Mouse (Mus musculus): ENCODE results near the gene Timp3. TPM values are rescaled to one million over a fixed set of nuclear protein-coding genes. Genes with fewer than 3 reads are reported as not detected.
A peak's percentile ranks its signal among the peaks of the same experiment; 100 is the strongest.

Gene Timp3
- total and polyA plus RNA-seq, 3 experiments = 80.2 to 174 (median 154) TPM

GRCm38 (mm10) chr10:86341589-86341988 lies 41.4 kb downstream of the Timp3 start:
- Histone ChIP-seq H3K79me2 (replicated peaks; ENCODE audit: control insufficient read depth, insufficient read depth, low read length) (no peaks in the 10 kb centered on the region), H3K4me1 (ENCODE audit: control insufficient read depth, insufficient read depth, low read length) (peaks cover 49% of the 10 kb centered on the region), H3K36me3 (ENCODE audit: control insufficient read depth, insufficient read depth, low read length) (peaks cover 52% of the 10 kb centered on the region), H3K4me3 (no peak overlapping the region), H3K9ac (ENCODE audit: low read depth, low read length) (no peak overlapping the region), H3K27ac (peak overlapping the region; percentile 92), H3K27me3 (ENCODE audit: control insufficient read depth, insufficient read depth, low read length) (no peaks in the 10 kb centered on the region)
- intact Hi-C loops (cut with DNase I) = loop anchor here (5.0 kb wide), 1 partner anchor 116 kb away; no protein-coding TSS in a partner anchor
- TF ChIP-seq CTCF (IDR thresholded peaks at IDR 0.05) (no peak), EP300 (IDR thresholded peaks at IDR 0.05; ENCODE audit: insufficient read depth, low read depth, low read length) (peak; percentile 100), POLR2A (IDR thresholded peaks at IDR 0.05; ENCODE audit: insufficient read depth, low read depth, low read length) (peak; percentile 51; the same call in 1 of the 2 replicates)
- peak; percentile 87 to 91 for DNase-seq
- WGBS = 15% methylated on average over 8 of the region's 8 CpGs

GRCm38 (mm10) chr10:86342151-86342550 lies 42.0 kb downstream of the Timp3 start:
- peaks cover 47% of the 10 kb centered on the region for H3K4me1 ChIP-seq (ENCODE audit: control insufficient read depth, insufficient read depth, low read length)
- TF ChIP-seq CTCF (IDR thresholded peaks at IDR 0.05) (no peak), POLR2A (IDR thresholded peaks at IDR 0.05; ENCODE audit: insufficient read depth, low read depth, low read length) (no peak), EP300 (IDR thresholded peaks at IDR 0.05; ENCODE audit: insufficient read depth, low read depth, low read length) (no peak)
- no peak overlapping the region for H3K9ac ChIP-seq (ENCODE audit: low read depth, low read length)
- no peak overlapping the region for H3K4me3 ChIP-seq
- no peaks in the 10 kb centered on the region for H3K79me2 ChIP-seq (replicated peaks; ENCODE audit: control insufficient read depth, insufficient read depth, low read length)
- H3K27ac ChIP-seq = peak overlapping the region; percentile 92
- intact Hi-C loops (cut with DNase I) = loop anchor here (5.0 kb wide), 1 partner anchor 115 kb away; no protein-coding TSS in a partner anchor
- 81% methylated on average over 4 of the region's 4 CpGs for WGBS
- no peak for DNase-seq
- no peaks in the 10 kb centered on the region for H3K27me3 ChIP-seq (ENCODE audit: control insufficient read depth, insufficient read depth, low read length)
- H3K36me3 ChIP-seq (ENCODE audit: control insufficient read depth, insufficient read depth, low read length) = peaks cover 50% of the 10 kb centered on the region

- H3K9ac ChIP-seq (ENCODE audit: low read depth, low read length) = no peak overlapping the region
- intact Hi-C loops (cut with DNase I) = loop anchor here (5.0 kb wide), 1 partner anchor 115 kb away; no protein-coding TSS in a partner anchor
- H3K4me1 ChIP-seq (ENCODE audit: control insufficient read depth, insufficient read depth, low read length) = peaks cover 47% of the 10 kb centered on the region
- no peaks in the 10 kb centered on the region for H3K79me2 ChIP-seq (replicated peaks; ENCODE audit: control insufficient read depth, insufficient read depth, low read length)
- TF ChIP-seq CTCF (IDR thresholded peaks at IDR 0.05) (no peak), EP300 (IDR thresholded peaks at IDR 0.05; ENCODE audit: insufficient read depth, low read depth, low read length) (no peak), POLR2A (IDR thresholded peaks at IDR 0.05; ENCODE audit: insufficient read depth, low read depth, low read length) (no peak)
- peaks cover 46% of the 10 kb centered on the region for H3K36me3 ChIP-seq (ENCODE audit: control insufficient read depth, insufficient read depth, low read length)
- no peaks in the 10 kb centered on the region for H3K27me3 ChIP-seq (ENCODE audit: control insufficient read depth, insufficient read depth, low read length)
- H3K4me3 ChIP-seq = no peak overlapping the region
- peak overlapping the region; percentile 92 for H3K27ac ChIP-seq
- WGBS = 70% methylated on average over 7 of the region's 7 CpGs
- no peak for DNase-seq
Observed at GRCm38 (mm10) chr10:86342713-86343112, 42.5 kb downstream of the Timp3 start.

- no peaks in the 10 kb centered on the region for H3K27me3 ChIP-seq (ENCODE audit: control insufficient read depth, insufficient read depth, low read length)
- H3K4me3 ChIP-seq = no peak overlapping the region
- WGBS = 83% methylated on average over 6 of the region's 6 CpGs
- peaks cover 44% of the 10 kb centered on the region for H3K4me1 ChIP-seq (ENCODE audit: control insufficient read depth, insufficient read depth, low read length)
- intact Hi-C loops (cut with DNase I) = loop anchor here (5.0 kb wide), 1 partner anchor 114 kb away; no protein-coding TSS in a partner anchor
- peaks cover 45% of the 10 kb centered on the region for H3K36me3 ChIP-seq (ENCODE audit: control insufficient read depth, insufficient read depth, low read length)
- no peaks in the 10 kb centered on the region for H3K79me2 ChIP-seq (replicated peaks; ENCODE audit: control insufficient read depth, insufficient read depth, low read length)
- no peak overlapping the region for H3K9ac ChIP-seq (ENCODE audit: low read depth, low read length)
- TF ChIP-seq CTCF (IDR thresholded peaks at IDR 0.05) (no peak), POLR2A (IDR thresholded peaks at IDR 0.05; ENCODE audit: insufficient read depth, low read depth, low read length) (no peak), EP300 (IDR thresholded peaks at IDR 0.05; ENCODE audit: insufficient read depth, low read depth, low read length) (no peak)
- no peak for DNase-seq
- peak overlapping the region; percentile 7 for H3K27ac ChIP-seq
Observed at GRCm38 (mm10) chr10:86343362-86343761, 43.2 kb downstream of the Timp3 start.

GRCm38 (mm10) chr10:86343931-86344330 lies 43.8 kb downstream of the Timp3 start:
- no peak overlapping the region for H3K4me3 ChIP-seq
- intact Hi-C loops (cut with DNase I) = loop anchor here (5.0 kb wide), 1 partner anchor 113 kb away; no protein-coding TSS in a partner anchor
- no peaks in the 10 kb centered on the region for H3K79me2 ChIP-seq (replicated peaks; ENCODE audit: control insufficient read depth, insufficient read depth, low read length)
- peaks cover 40% of the 10 kb centered on the region for H3K36me3 ChIP-seq (ENCODE audit: control insufficient read depth, insufficient read depth, low read length)
- DNase-seq = no peak
- H3K27me3 ChIP-seq (ENCODE audit: control insufficient read depth, insufficient read depth, low read length) = no peaks in the 10 kb centered on the region
- H3K4me1 ChIP-seq (ENCODE audit: control insufficient read depth, insufficient read depth, low read length) = peaks cover 39% of the 10 kb centered on the region
- WGBS = 83% methylated on average over 7 of the region's 7 CpGs
- peak overlapping the region; percentile 56 for H3K27ac ChIP-seq
- TF ChIP-seq EP300 (IDR thresholded peaks at IDR 0.05; ENCODE audit: insufficient read depth, low read depth, low read length) = 0 out of 2 replicates have a peak, but pooled peaks have one; percentile 13
- no peak for TF ChIP-seq POLR2A (IDR thresholded peaks at IDR 0.05; ENCODE audit: insufficient read depth, low read depth, low read length)
- H3K9ac ChIP-seq (ENCODE audit: low read depth, low read length) = no peak overlapping the region

- H3K4me3 ChIP-seq = no peak overlapping the region
- no peak overlapping the region for H3K9ac ChIP-seq (ENCODE audit: low read depth, low read length)
- no peaks in the 10 kb centered on the region for H3K27me3 ChIP-seq (ENCODE audit: control insufficient read depth, insufficient read depth, low read length)
- peaks cover 38% of the 10 kb centered on the region for H3K36me3 ChIP-seq (ENCODE audit: control insufficient read depth, insufficient read depth, low read length)
- peak overlapping the region; percentile 56 for H3K27ac ChIP-seq
- WGBS = 58% methylated on average over 6 of the region's 6 CpGs
- TF ChIP-seq EP300 (IDR thresholded peaks at IDR 0.05; ENCODE audit: insufficient read depth, low read depth, low read length) (no peak), POLR2A (IDR thresholded peaks at IDR 0.05; ENCODE audit: insufficient read depth, low read depth, low read length) (no peak), CTCF (IDR thresholded peaks at IDR 0.05) (no peak)
- DNase-seq = peak in 1 of 2 experiments; percentile 36
- no peaks in the 10 kb centered on the region for H3K79me2 ChIP-seq (replicated peaks; ENCODE audit: control insufficient read depth, insufficient read depth, low read length)
- H3K4me1 ChIP-seq (ENCODE audit: control insufficient read depth, insufficient read depth, low read length) = peaks cover 35% of the 10 kb centered on the region
- intact Hi-C loops (cut with DNase I) = loop anchor here (5.0 kb wide), 1 partner anchor 113 kb away; no protein-coding TSS in a partner anchor
Observed at GRCm38 (mm10) chr10:86344654-86345053, 44.5 kb downstream of the Timp3 start.

All from heart, adult 2 months (tissue).